Mouse (Mus musculus): ENCODE measurements around the gene Pik3r1.

DNA sequence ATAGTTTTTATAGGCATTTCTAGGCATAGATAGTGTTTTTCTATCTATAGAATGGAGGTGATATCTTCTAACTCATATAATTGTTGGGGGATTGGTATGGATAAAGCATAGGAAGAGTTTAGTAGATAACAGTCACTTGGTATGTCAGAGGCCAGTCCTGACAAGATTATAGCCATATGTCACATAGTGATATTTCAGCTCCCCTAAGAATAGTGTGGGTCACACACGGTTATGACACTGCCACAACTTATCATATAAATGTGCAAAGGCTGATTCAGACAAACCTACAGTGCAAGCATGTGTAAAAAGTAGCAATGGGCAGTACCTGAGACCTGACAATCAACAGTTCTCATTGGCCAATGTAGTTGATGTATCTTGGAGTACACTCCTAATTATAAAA is 89.0 kb downstream of the Pik3r1 start:
- TF ChIP-seq POLR2A (IDR thresholded peaks at IDR 0.05; ENCODE audit: insufficient read depth, low read depth, low read length) (no peak), CTCF (IDR thresholded peaks at IDR 0.05) (no peak)

Measured in heart, adult 2 months (tissue).